In the genomic region with DNA sequence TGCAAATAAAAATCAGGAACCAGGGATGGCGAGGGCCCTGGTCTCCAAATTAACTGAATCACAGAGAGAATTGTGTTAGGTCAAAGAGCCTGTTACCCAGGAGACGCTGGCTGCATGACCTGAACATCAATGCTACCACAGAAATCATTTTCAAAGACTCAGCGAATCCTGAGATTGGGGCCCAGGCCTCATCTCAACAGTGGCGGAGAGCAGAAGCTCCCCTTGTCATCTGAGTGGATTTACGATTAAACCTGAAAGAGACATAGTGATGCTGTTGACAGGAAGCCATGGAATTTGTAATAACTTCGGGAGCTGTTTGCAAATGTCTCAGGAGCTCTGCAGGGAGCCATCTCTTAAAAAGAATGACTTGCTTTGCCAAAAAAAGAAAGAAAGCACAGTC, we compare ENCODE assay signal across 28 mouse cellular contexts.
A peak's percentile ranks its signal among the peaks of the same experiment; 100 is the strongest.
DNase-seq lines count a peak whose midpoint lies in the region; ATAC-seq and TF ChIP-seq lines count a peak whose summit lies in the region.
"Had no signal": no experiment of that assay in that cellular context is flagged by ENCODE, and none has a peak within 500 bp of the region (broad histone marks: within the 10 kb centered on the region; RNA-seq: fewer than 3 reads in every experiment).

No protein-coding gene starts in this region.

- WGBS in hindbrain, embryonic 10.5 days: 21% methylated on average over 6 of the region's 6 CpGs
- 11% methylated on average over 6 of the region's 6 CpGs for WGBS in hindbrain, embryonic 12.5 days
- 48% methylated on average over 6 of the region's 6 CpGs for WGBS in stomach, embryonic 14.5 days
- 53% methylated on average over 6 of the region's 6 CpGs for WGBS in stomach, postnatal 0 days
- 8% methylated on average over 6 of the region's 6 CpGs for WGBS in midbrain, embryonic 12.5 days

- H3K36me3 ChIP-seq in hindbrain, embryonic 10.5 days: no peaks in the 10 kb centered on the region
- no peaks in the 10 kb centered on the region for H3K36me3 ChIP-seq in hindbrain, embryonic 12.5 days
- no peaks in the 10 kb centered on the region for H3K36me3 ChIP-seq in stomach, embryonic 14.5 days (ENCODE audit: control insufficient read depth, insufficient read depth, low read length)
- H3K36me3 ChIP-seq in stomach, postnatal 0 days (ENCODE audit: control insufficient read depth, insufficient read depth, low read length): no peaks in the 10 kb centered on the region
- H3K36me3 ChIP-seq in midbrain, embryonic 12.5 days: no peaks in the 10 kb centered on the region
- H3K36me3 ChIP-seq: forebrain, embryonic 10.5 days; G1E; heart, embryonic 10.5 days; intestine, embryonic 15.5 days; limb, embryonic 12.5 days; neural tube, embryonic 12.5 days had no signal

- ATAC-seq in hindbrain, embryonic 12.5 days (ENCODE audit: low FRiP score): no peak
- no peak for ATAC-seq in stomach, embryonic 14.5 days (ENCODE audit: insufficient number of reproducible peaks, insufficient read depth, low FRiP score, low read depth)
- no peak for ATAC-seq in stomach, postnatal 0 days (ENCODE audit: low FRiP score, low TSS enrichment)
- ATAC-seq in midbrain, embryonic 12.5 days (ENCODE audit: low FRiP score, low read depth): peak; percentile 19; the same call in 1 of the 2 replicates
- ATAC-seq: intestine, embryonic 15.5 days; liver, postnatal 0 days; lung, postnatal 0 days; Patski had no signal

- H3K4me2 ChIP-seq in hindbrain, embryonic 12.5 days (replicated peaks): no peak overlapping the region
- H3K4me2 ChIP-seq in stomach, embryonic 14.5 days (replicated peaks; ENCODE audit: low read depth, low read length): no peak overlapping the region
- H3K4me2 ChIP-seq in stomach, postnatal 0 days (replicated peaks; ENCODE audit: low read depth): no peak overlapping the region
- H3K4me2 ChIP-seq in midbrain, embryonic 12.5 days (replicated peaks): no peak overlapping the region
- H3K4me2 ChIP-seq: intestine, embryonic 15.5 days; limb, embryonic 12.5 days; liver, embryonic 11.5 days; neural tube, embryonic 12.5 days had no signal

- H3K4me1 ChIP-seq in hindbrain, embryonic 10.5 days (replicated peaks): peaks cover 49% of the 10 kb centered on the region
- peaks cover 16% of the 10 kb centered on the region for H3K4me1 ChIP-seq in hindbrain, embryonic 12.5 days
- H3K4me1 ChIP-seq in stomach, embryonic 14.5 days (ENCODE audit: control insufficient read depth, insufficient read depth, low read length): peaks cover 5% of the 10 kb centered on the region; the same call in 1 of the 2 replicates
- no peaks in the 10 kb centered on the region for H3K4me1 ChIP-seq in stomach, postnatal 0 days (replicated peaks; ENCODE audit: control insufficient read depth, insufficient read depth)
- H3K4me1 ChIP-seq in midbrain, embryonic 12.5 days: peaks cover 19% of the 10 kb centered on the region
- H3K4me1 ChIP-seq: intestine, embryonic 15.5 days had no signal

- H3K27ac ChIP-seq in hindbrain, embryonic 10.5 days: peak overlapping the region; percentile 56
- no peak overlapping the region for H3K27ac ChIP-seq in hindbrain, embryonic 12.5 days
- H3K27ac ChIP-seq in stomach, embryonic 14.5 days (ENCODE audit: low read length): peak overlapping the region; percentile 21; the same call in 1 of the 2 replicates
- H3K27ac ChIP-seq in stomach, postnatal 0 days (replicated peaks): no peak overlapping the region
- peak overlapping the region; percentile 20; the same call in 1 of the 2 replicates for H3K27ac ChIP-seq in midbrain, embryonic 12.5 days (replicated peaks)
- H3K27ac ChIP-seq: forebrain, embryonic 10.5 days; heart, embryonic 10.5 days; intestine, embryonic 15.5 days; limb, embryonic 12.5 days; macrophage; neural tube, embryonic 12.5 days had no signal

- no peak overlapping the region for H3K9ac ChIP-seq in hindbrain, embryonic 12.5 days
- no peak overlapping the region for H3K9ac ChIP-seq in stomach, embryonic 14.5 days (replicated peaks; ENCODE audit: low read depth, low read length)
- H3K9ac ChIP-seq in stomach, postnatal 0 days (ENCODE audit: low read length): no peak overlapping the region
- H3K9ac ChIP-seq in midbrain, embryonic 12.5 days (replicated peaks): no peak overlapping the region
- H3K9ac ChIP-seq: intestine, embryonic 15.5 days; limb, embryonic 12.5 days; liver, postnatal 0 days; neural tube, embryonic 12.5 days had no signal

- H3K27me3 ChIP-seq in hindbrain, embryonic 10.5 days (ENCODE audit: insufficient read depth, poor library complexity, severe bottlenecking): no peaks in the 10 kb centered on the region
- no peaks in the 10 kb centered on the region for H3K27me3 ChIP-seq in hindbrain, embryonic 12.5 days
- H3K27me3 ChIP-seq in stomach, embryonic 14.5 days (ENCODE audit: control insufficient read depth, insufficient read depth, low read length): no peaks in the 10 kb centered on the region
- no peaks in the 10 kb centered on the region for H3K27me3 ChIP-seq in stomach, postnatal 0 days (ENCODE audit: control insufficient read depth, insufficient read depth, low read length)
- peaks cover 3% of the 10 kb centered on the region; the same call in 1 of the 2 replicates for H3K27me3 ChIP-seq in midbrain, embryonic 12.5 days
- H3K27me3 ChIP-seq: CH12.LX; intestine, embryonic 15.5 days; limb, embryonic 12.5 days; neural tube, embryonic 12.5 days; Patski had no signal

- no peak overlapping the region for H3K4me3 ChIP-seq in hindbrain, embryonic 10.5 days
- H3K4me3 ChIP-seq in hindbrain, embryonic 12.5 days: no peak overlapping the region
- H3K4me3 ChIP-seq in stomach, embryonic 14.5 days (ENCODE audit: low read depth, low read length): no peak overlapping the region
- no peak overlapping the region for H3K4me3 ChIP-seq in stomach, postnatal 0 days (ENCODE audit: low read depth, low read length)
- H3K4me3 ChIP-seq in midbrain, embryonic 12.5 days: no peak overlapping the region
- H3K4me3 ChIP-seq: forebrain, embryonic 10.5 days; heart, embryonic 10.5 days; intestine, embryonic 15.5 days; limb, embryonic 12.5 days; neural tube, embryonic 12.5 days had no signal

- H3K9me3 ChIP-seq in hindbrain, embryonic 10.5 days: no peaks in the 10 kb centered on the region
- H3K9me3 ChIP-seq in hindbrain, embryonic 12.5 days (replicated peaks): no peaks in the 10 kb centered on the region
- no peaks in the 10 kb centered on the region for H3K9me3 ChIP-seq in stomach, embryonic 14.5 days (ENCODE audit: control insufficient read depth, low read depth, low read length)
- no peaks in the 10 kb centered on the region for H3K9me3 ChIP-seq in stomach, postnatal 0 days (ENCODE audit: control insufficient read depth, low read length)
- no peaks in the 10 kb centered on the region for H3K9me3 ChIP-seq in midbrain, embryonic 12.5 days
- H3K9me3 ChIP-seq: forebrain, embryonic 10.5 days; G1E; heart, embryonic 10.5 days; intestine, embryonic 15.5 days; limb, embryonic 12.5 days; neural tube, embryonic 12.5 days had no signal

- peak; percentile 29 for DNase-seq in hindbrain, embryonic 10.5 days (ENCODE audit: low spot score)
- DNase-seq in stomach, postnatal 0 days (ENCODE audit: low spot score): no peak
- no peak for DNase-seq in cerebellum, postnatal 4 days (ENCODE audit: low spot score in 2 of 2)
- DNase-seq in natural killer cell, adult 2 months (ENCODE audit: low spot score in 2 of 2): no peak
- DNase-seq: adrenal gland, postnatal 36 days; B cell, adult 2 months; cerebellum, adult 11 months; cerebellum, adult 9-11 months; gastrocnemius, postnatal 36 days; kidney, adult 8-10 months; kidney, postnatal 14 days; liver, postnatal 0 days; right cerebral cortex, postnatal 14 days; thymus, postnatal 14 days had no signal

- TF ChIP-seq CTCF in stomach, postnatal 0 days (IDR thresholded peaks at IDR 0.05; ENCODE audit: low read depth): no peak

- no peak for TF ChIP-seq EP300 in stomach, postnatal 0 days (optimal IDR thresholded peaks at IDR 0.05)

Comparison
In these comparisons a context has a peak if more than half of its experiments do, and no peak if none do; other contexts are left out.
1. H3K27ac ChIP-seq: peak in hindbrain, embryonic 10.5 days (single experiment), stomach, embryonic 14.5 days (single experiment) and midbrain, embryonic 12.5 days (single experiment); none in hindbrain, embryonic 12.5 days (single experiment) and stomach, postnatal 0 days (single experiment).